Mouse (Mus musculus): ENCODE measurements at regions not wholly inside any gene's neighbourhood (a gene's known extent, or its start where the extent isn't known, plus 50 kb on each side); places are given as distances from the start of the nearest gene placed in this dataset.

DNA sequence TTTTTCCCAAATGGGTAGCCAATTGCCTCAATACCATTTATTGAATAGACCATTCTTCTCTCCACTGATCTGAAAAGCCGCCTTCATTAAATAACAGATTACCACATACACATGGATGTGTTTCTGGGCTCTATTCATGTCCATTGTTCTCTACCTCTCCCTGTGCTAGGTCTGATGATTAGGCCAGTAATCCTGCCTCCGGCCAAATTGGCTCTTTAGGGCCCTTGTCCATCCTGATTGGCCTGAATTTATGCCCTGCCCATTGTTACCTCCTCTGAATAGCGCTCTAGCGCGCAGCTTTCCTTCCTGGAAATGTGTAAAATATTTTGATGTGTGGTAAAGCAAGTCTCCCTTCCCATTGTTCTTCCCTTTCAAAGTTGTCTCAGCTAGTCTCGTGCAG lies 163.2 kb downstream of the Efnb1 start:
- no peak for TF ChIP-seq CTCF (IDR thresholded peaks at IDR 0.05; ENCODE audit: control insufficient read depth, insufficient read depth, insufficient replicate concordance, low read depth, low read length)
- no peak for TF ChIP-seq POLR2A (IDR thresholded peaks at IDR 0.05; ENCODE audit: control insufficient read depth, low read depth, low read length)
